Mouse (Mus musculus): ENCODE data around the gene Doc2b.

DNA sequence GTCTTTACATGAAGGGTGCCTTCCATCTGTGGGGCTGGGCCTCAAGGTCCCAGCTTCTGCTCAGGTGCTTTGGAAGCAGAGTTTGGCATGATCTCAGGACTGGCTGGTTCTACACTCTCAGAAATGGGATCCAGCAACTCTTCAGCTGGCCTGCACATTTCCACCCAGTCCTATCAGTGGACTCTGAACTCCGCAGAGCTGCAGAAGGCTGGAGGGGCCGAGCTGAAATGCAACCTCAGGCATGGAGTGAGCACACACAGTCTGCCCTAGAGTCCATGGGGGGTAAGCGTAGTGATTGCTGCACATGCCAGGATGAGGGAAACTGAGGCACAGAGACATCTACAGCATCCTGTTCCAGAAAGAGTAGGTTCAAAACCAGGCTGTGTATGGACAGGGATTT is 14.7 kb upstream of the Doc2b start:
- no peak for TF ChIP-seq CTCF (IDR thresholded peaks at IDR 0.05; ENCODE audit: low read depth)
- TF ChIP-seq EP300 (optimal IDR thresholded peaks at IDR 0.05): no peak
